Mouse (Mus musculus): ENCODE measurements around the gene Rom1. TPM values are rescaled to one million over a fixed set of nuclear protein-coding genes. Genes with fewer than 3 reads are reported as not detected.

The Rom1 gene
- polyA plus RNA-seq, 1 experiment from 2014 or later, result 2.5 TPM

- peak overlapping the region; percentile 81 for H3K9ac ChIP-seq (replicated peaks)
- H3K4me2 ChIP-seq (ENCODE audit: low read depth, low read length), result peak overlapping the region; percentile 90
- WGBS (ENCODE audit: insufficient replicate concordance), result under 1% methylated on average over 8 of the region's 8 CpGs
- DNase-seq (no peak), ATAC-seq (no peak)
- H3K9me3 ChIP-seq (ENCODE audit: low read length), result no peaks in the 10 kb centered on the region
- H3K4me1 ChIP-seq (ENCODE audit: insufficient read depth), result peaks cover 18% of the 10 kb centered on the region
- peak overlapping the region; percentile 63 for H3K27ac ChIP-seq (ENCODE audit: low read depth)
- TF ChIP-seq CTCF (IDR thresholded peaks at IDR 0.05; ENCODE audit: low read depth) (no peak), EP300 (IDR thresholded peaks at IDR 0.05; ENCODE audit: low read depth) (no peak)
- peaks cover 67% of the 10 kb centered on the region for H3K36me3 ChIP-seq (replicated peaks; ENCODE audit: insufficient read depth, low read length)
- no peaks in the 10 kb centered on the region for H3K27me3 ChIP-seq (ENCODE audit: insufficient read depth, low read length)
- peak overlapping the region; percentile 62 for H3K4me3 ChIP-seq (ENCODE audit: low read depth, low read length)
These were observed 38.2 kb upstream of the Rom1 start for GRCm38 (mm10) chr19:8967373-8967743.

DNA sequence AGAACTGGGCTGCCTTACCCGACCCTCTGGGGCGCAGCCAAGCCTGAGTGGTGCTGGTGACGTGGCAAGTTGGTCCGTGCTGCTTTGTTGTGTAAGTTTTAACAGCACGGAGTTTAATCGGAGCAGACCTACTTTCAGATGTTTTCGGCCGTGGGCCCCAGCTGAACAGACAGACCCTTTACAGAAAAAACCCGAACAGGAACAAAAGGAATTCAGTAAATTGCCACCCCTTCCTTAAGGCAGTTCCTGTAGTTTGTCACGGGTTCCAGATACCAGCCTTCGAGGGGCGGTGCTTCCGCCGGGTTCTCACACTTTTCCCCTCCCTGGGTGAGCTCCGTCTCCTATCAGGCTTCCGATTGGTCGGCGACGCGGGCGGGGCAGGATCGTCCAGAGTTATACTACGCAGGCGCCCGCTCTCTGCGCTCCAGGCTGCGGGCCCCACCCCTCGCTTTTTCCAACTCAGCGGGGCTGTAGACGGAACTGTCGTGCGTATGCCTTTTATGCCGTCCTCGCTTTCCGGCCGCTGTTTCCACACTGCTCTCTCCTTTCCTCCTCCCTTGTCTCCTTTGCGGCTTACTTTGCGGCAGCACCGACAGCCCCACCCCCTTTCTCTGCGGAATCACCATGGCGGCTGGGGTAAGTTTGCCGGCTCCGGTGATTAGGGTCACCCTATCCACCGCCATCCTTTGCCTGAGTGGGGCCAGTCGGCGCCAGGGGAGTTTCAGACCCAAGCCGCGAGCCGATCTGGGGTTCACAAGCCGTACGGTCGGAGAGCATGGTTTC, 37.6 kb upstream of the Rom1 start, which contains the start of gene Eef1g:
Gene Eef1g, plus strand, starts transcription at position 452 of the 783 bp plus-strand sequence.
- Histone ChIP-seq H3K27me3 (ENCODE audit: insufficient read depth, low read length) (no peaks in the 10 kb centered on the region), H3K4me1 (ENCODE audit: insufficient read depth) (peaks cover 18% of the 10 kb centered on the region), H3K9ac (replicated peaks) (peak within 1 kb of the TSS; percentile 81), H3K4me3 (ENCODE audit: low read depth, low read length) (peak within 1 kb of the TSS; percentile 62), H3K27ac (ENCODE audit: low read depth) (peak within 1 kb of the TSS; percentile 96), H3K4me2 (ENCODE audit: low read depth, low read length) (peak within 1 kb of the TSS; percentile 90), H3K36me3 (replicated peaks; ENCODE audit: insufficient read depth, low read length) (peaks cover 65% of the 10 kb centered on the region), H3K9me3 (ENCODE audit: low read length) (no peaks in the 10 kb centered on the region)
- DNase-seq (peak; percentile 99), ATAC-seq (peak; percentile 99)
- WGBS (ENCODE audit: insufficient replicate concordance), result under 1% methylated on average over 52 of the region's 52 CpGs
- TF ChIP-seq CTCF (IDR thresholded peaks at IDR 0.05; ENCODE audit: low read depth) (no peak), EP300 (IDR thresholded peaks at IDR 0.05; ENCODE audit: low read depth) (peak; percentile 75)

- peak overlapping the region; percentile 96 for H3K27ac ChIP-seq (ENCODE audit: low read depth)
- peaks cover 18% of the 10 kb centered on the region for H3K4me1 ChIP-seq (ENCODE audit: insufficient read depth)
- peak overlapping the region; percentile 74 for H3K9ac ChIP-seq (replicated peaks)
- DNase-seq, result no peak
- H3K4me2 ChIP-seq (ENCODE audit: low read depth, low read length), result peak overlapping the region; percentile 74
- H3K27me3 ChIP-seq (ENCODE audit: insufficient read depth, low read length), result no peaks in the 10 kb centered on the region
- peak overlapping the region; percentile 62 for H3K4me3 ChIP-seq (ENCODE audit: low read depth, low read length)
- WGBS (ENCODE audit: insufficient replicate concordance), result 31% methylated on average over 5 of the region's 5 CpGs
- no peaks in the 10 kb centered on the region for H3K9me3 ChIP-seq (ENCODE audit: low read length)
- H3K36me3 ChIP-seq (replicated peaks; ENCODE audit: insufficient read depth, low read length), result peaks cover 65% of the 10 kb centered on the region
- no peak for ATAC-seq
- TF ChIP-seq EP300 (IDR thresholded peaks at IDR 0.05; ENCODE audit: low read depth) (no peak), CTCF (IDR thresholded peaks at IDR 0.05; ENCODE audit: low read depth) (no peak)
These were observed 37.0 kb upstream of the Rom1 start for GRCm38 (mm10) chr19:8966198-8966589.

- Histone ChIP-seq H3K4me2 (ENCODE audit: low read depth, low read length) (peak overlapping the region; percentile 74), H3K4me3 (ENCODE audit: low read depth, low read length) (peak overlapping the region; percentile 62), H3K27me3 (ENCODE audit: insufficient read depth, low read length) (no peaks in the 10 kb centered on the region), H3K36me3 (replicated peaks; ENCODE audit: insufficient read depth, low read length) (peaks cover 62% of the 10 kb centered on the region), H3K9ac (replicated peaks) (peak overlapping the region; percentile 74), H3K27ac (ENCODE audit: low read depth) (peak overlapping the region; percentile 96), H3K9me3 (ENCODE audit: low read length) (no peaks in the 10 kb centered on the region), H3K4me1 (ENCODE audit: insufficient read depth) (peaks cover 18% of the 10 kb centered on the region)
- DNase-seq (no peak), ATAC-seq (no peak)
- TF ChIP-seq EP300 (IDR thresholded peaks at IDR 0.05; ENCODE audit: low read depth) (no peak), CTCF (IDR thresholded peaks at IDR 0.05; ENCODE audit: low read depth) (no peak)
- WGBS (ENCODE audit: insufficient replicate concordance), result 61% methylated on average over 8 of the region's 8 CpGs
These were observed 36.6 kb upstream of the Rom1 start for GRCm38 (mm10) chr19:8965771-8966170.

GRCm38 (mm10) chr19:8965075-8965474, 35.9 kb upstream of the Rom1 start:
- Histone ChIP-seq H3K4me1 (ENCODE audit: insufficient read depth) (peaks cover 18% of the 10 kb centered on the region), H3K36me3 (replicated peaks; ENCODE audit: insufficient read depth, low read length) (peaks cover 55% of the 10 kb centered on the region), H3K9ac (replicated peaks) (peak overlapping the region; percentile 32), H3K4me3 (ENCODE audit: low read depth, low read length) (no peak overlapping the region), H3K27ac (ENCODE audit: low read depth) (peak overlapping the region; percentile 96; the same call in 1 of the 2 replicates), H3K9me3 (ENCODE audit: low read length) (no peaks in the 10 kb centered on the region), H3K4me2 (ENCODE audit: low read depth, low read length) (no peak overlapping the region), H3K27me3 (ENCODE audit: insufficient read depth, low read length) (no peaks in the 10 kb centered on the region)
- TF ChIP-seq CTCF (IDR thresholded peaks at IDR 0.05; ENCODE audit: low read depth) (no peak), EP300 (IDR thresholded peaks at IDR 0.05; ENCODE audit: low read depth) (no peak)
- DNase-seq (no peak), ATAC-seq (no peak)
- 89% methylated on average over 11 of the region's 11 CpGs for WGBS (ENCODE audit: insufficient replicate concordance)

DNA sequence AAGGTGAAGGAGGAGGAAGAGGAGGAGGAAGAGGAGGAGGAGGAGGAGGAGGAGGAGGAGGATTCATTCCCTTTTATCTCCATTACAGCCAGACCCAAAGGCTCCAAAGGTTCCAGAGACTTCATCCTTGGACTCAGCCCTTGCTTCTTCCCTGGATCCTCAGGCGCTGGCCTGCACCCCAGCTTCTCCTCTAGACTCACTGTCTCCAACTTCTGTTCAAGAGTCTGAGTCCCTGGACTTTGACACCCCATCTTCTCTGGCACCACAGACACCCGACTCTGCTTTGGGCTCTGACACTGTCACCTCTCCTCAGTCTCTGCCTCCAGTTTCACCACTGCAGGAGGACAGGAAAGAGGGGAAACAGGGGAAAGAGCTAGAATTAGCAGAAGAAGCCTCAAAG, 33.1 kb upstream of the Rom1 start:
- TF ChIP-seq EP300 (IDR thresholded peaks at IDR 0.05; ENCODE audit: low read depth) (no peak), CTCF (IDR thresholded peaks at IDR 0.05; ENCODE audit: low read depth) (no peak)
- no peak overlapping the region for H3K4me3 ChIP-seq (ENCODE audit: low read depth, low read length)
- WGBS (ENCODE audit: insufficient replicate concordance), result 67% methylated on average over 2 of the region's 2 CpGs
- H3K4me1 ChIP-seq (ENCODE audit: insufficient read depth), result peaks cover 6% of the 10 kb centered on the region
- H3K27ac ChIP-seq (ENCODE audit: low read depth), result no peak overlapping the region
- no peak overlapping the region for H3K4me2 ChIP-seq (ENCODE audit: low read depth, low read length)
- no peak for ATAC-seq
- DNase-seq, result no peak
- H3K36me3 ChIP-seq (replicated peaks; ENCODE audit: insufficient read depth, low read length), result peaks cover 60% of the 10 kb centered on the region
- H3K9me3 ChIP-seq (ENCODE audit: low read length), result no peaks in the 10 kb centered on the region
- no peak overlapping the region for H3K9ac ChIP-seq (replicated peaks)
- H3K27me3 ChIP-seq (ENCODE audit: insufficient read depth, low read length), result no peaks in the 10 kb centered on the region
